Mouse (Mus musculus): ENCODE measurements around the gene Kynu. TPM values are rescaled to one million over a fixed set of nuclear protein-coding genes. Genes with fewer than 3 reads are reported as not detected.

Gene Kynu
- polyA plus RNA-seq, 1 experiment from 2014 or later, result 0.24 TPM

DNA sequence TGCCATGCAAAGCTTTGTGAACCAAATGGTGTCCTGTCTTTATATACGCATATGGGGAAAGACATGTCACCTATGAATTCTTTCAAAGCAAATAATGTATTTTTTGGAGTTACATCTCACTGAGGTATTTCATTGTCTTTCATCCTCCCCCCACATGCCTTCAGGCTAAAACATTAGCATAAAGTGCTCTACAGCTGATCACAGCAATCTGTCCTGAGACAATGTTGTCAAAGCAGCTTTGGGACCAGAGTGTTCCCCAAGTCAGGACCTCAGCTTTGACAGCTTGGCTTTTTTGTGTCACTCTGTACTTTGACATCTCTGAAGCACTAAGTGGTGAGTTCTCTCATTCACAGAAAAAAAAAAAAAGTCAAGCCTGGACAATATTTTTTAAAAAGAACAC lies 18.4 kb downstream of the Kynu start:
- Histone ChIP-seq H3K27ac (no peak overlapping the region), H3K4me3 (no peak overlapping the region), H3K4me2 (no peak overlapping the region), H3K9ac (no peak overlapping the region), H3K9me3 (no peaks in the 10 kb centered on the region), H3K36me3 (no peaks in the 10 kb centered on the region), H3K27me3 (no peaks in the 10 kb centered on the region), H3K4me1 (no peaks in the 10 kb centered on the region)
- ATAC-seq (ENCODE audit: insufficient number of reproducible peaks, low FRiP score, low TSS enrichment, low read depth), result no peak
- WGBS, result 89% methylated on average over 1 of the region's 1 CpGs

- H3K4me1 ChIP-seq, result no peaks in the 10 kb centered on the region
- no peaks in the 10 kb centered on the region for H3K9me3 ChIP-seq
- H3K27ac ChIP-seq, result no peak overlapping the region
- no peak overlapping the region for H3K4me2 ChIP-seq
- H3K36me3 ChIP-seq, result no peaks in the 10 kb centered on the region
- H3K4me3 ChIP-seq, result no peak overlapping the region
- no peak for ATAC-seq (ENCODE audit: insufficient number of reproducible peaks, low FRiP score, low TSS enrichment, low read depth)
- H3K9ac ChIP-seq, result no peak overlapping the region
- 48% methylated on average over 8 of the region's 8 CpGs for WGBS
- H3K27me3 ChIP-seq, result no peaks in the 10 kb centered on the region
Measured at GRCm38 (mm10) chr2:43583243-43583812, 28.2 kb downstream of the Kynu start.

- no peak overlapping the region for H3K4me2 ChIP-seq
- no peak overlapping the region for H3K4me3 ChIP-seq
- no peaks in the 10 kb centered on the region for H3K4me1 ChIP-seq
- no peak overlapping the region for H3K9ac ChIP-seq
- H3K9me3 ChIP-seq, result no peaks in the 10 kb centered on the region
- H3K27ac ChIP-seq, result no peak overlapping the region
- no peaks in the 10 kb centered on the region for H3K36me3 ChIP-seq
- ATAC-seq (ENCODE audit: insufficient number of reproducible peaks, low FRiP score, low TSS enrichment, low read depth), result no peak
- H3K27me3 ChIP-seq, result no peaks in the 10 kb centered on the region
- 74% methylated on average over 3 of the region's 3 CpGs for WGBS
Measured at GRCm38 (mm10) chr2:43585508-43585907, 30.4 kb downstream of the Kynu start.

DNA sequence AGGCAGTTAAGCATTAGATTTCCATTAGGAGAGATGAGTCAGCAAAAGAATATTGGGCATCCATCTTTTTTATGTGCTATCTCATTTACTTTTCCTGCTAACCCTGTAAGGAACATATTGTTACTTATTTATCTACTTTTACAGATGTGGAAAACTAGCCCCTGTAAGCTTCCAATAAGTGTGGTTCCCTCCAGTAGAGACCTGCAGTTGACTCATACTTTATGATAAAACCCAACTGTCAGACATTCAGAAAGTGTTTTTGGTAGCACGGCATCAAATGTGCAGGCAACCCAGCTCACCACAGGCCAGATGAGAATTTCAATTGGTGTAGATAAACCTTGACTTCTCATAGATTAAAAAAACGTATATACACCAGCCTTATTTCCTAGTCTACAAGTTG lies 32.7 kb downstream of the Kynu start:
- Histone ChIP-seq H3K4me3 (no peak overlapping the region), H3K4me2 (no peak overlapping the region), H3K27ac (no peak overlapping the region), H3K9me3 (no peaks in the 10 kb centered on the region), H3K27me3 (no peaks in the 10 kb centered on the region), H3K9ac (no peak overlapping the region), H3K4me1 (no peaks in the 10 kb centered on the region), H3K36me3 (no peaks in the 10 kb centered on the region)
- 81% methylated on average over 2 of the region's 2 CpGs for WGBS
- no peak for ATAC-seq (ENCODE audit: insufficient number of reproducible peaks, low FRiP score, low TSS enrichment, low read depth)

- Histone ChIP-seq H3K4me3 (no peak overlapping the region), H3K9me3 (no peaks in the 10 kb centered on the region), H3K9ac (no peak overlapping the region), H3K4me1 (no peaks in the 10 kb centered on the region), H3K4me2 (no peak overlapping the region), H3K27me3 (no peaks in the 10 kb centered on the region), H3K36me3 (no peaks in the 10 kb centered on the region), H3K27ac (no peak overlapping the region)
- ATAC-seq (ENCODE audit: insufficient number of reproducible peaks, low FRiP score, low TSS enrichment, low read depth), result no peak
- WGBS, result 25% methylated on average over 1 of the region's 1 CpGs
Measured at GRCm38 (mm10) chr2:43592001-43592704, 37.0 kb downstream of the Kynu start.

GRCm38 (mm10) chr2:43613571-43613970 lies 58.4 kb downstream of the Kynu start:
- WGBS, result 2% methylated on average over 6 of the region's 6 CpGs
- H3K27me3 ChIP-seq, result no peaks in the 10 kb centered on the region
- H3K4me3 ChIP-seq, result no peak overlapping the region
- no peak for ATAC-seq (ENCODE audit: insufficient number of reproducible peaks, low FRiP score, low TSS enrichment, low read depth)
- no peak overlapping the region for H3K4me2 ChIP-seq
- no peak overlapping the region for H3K9ac ChIP-seq
- H3K9me3 ChIP-seq, result no peaks in the 10 kb centered on the region
- no peak overlapping the region for H3K27ac ChIP-seq
- no peaks in the 10 kb centered on the region for H3K4me1 ChIP-seq
- no peaks in the 10 kb centered on the region for H3K36me3 ChIP-seq

GRCm38 (mm10) chr2:43621140-43621539 lies 66.0 kb downstream of the Kynu start:
- H3K4me2 ChIP-seq, result no peak overlapping the region
- no peak for ATAC-seq (ENCODE audit: insufficient number of reproducible peaks, low FRiP score, low TSS enrichment, low read depth)

DNA sequence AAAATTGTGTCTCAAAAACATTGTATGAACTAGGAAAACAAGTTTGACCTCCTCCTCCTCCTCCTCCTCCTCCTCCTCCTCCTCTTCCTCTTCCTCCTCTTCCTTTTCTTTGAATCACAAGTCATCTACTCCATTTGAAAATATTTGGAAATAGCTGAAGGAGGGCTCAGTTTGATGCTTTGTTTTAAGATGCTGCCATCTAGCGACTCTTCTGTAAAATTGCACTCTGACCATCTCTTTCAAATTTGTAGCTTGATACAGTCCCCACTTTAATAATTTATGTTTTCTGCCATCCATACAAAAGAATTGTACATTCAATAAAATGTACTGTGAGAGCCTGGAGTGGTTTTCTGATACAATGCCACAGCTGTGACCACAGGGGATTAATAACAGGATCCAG lies 67.7 kb downstream of the Kynu start:
- H3K36me3 ChIP-seq, result no peaks in the 10 kb centered on the region
- H3K9ac ChIP-seq, result no peak overlapping the region
- ATAC-seq (ENCODE audit: insufficient number of reproducible peaks, low FRiP score, low TSS enrichment, low read depth), result no peak
- 0% methylated on average over 1 of the region's 1 CpGs for WGBS
- no peaks in the 10 kb centered on the region for H3K27me3 ChIP-seq
- H3K4me2 ChIP-seq, result no peak overlapping the region
- H3K4me1 ChIP-seq, result no peaks in the 10 kb centered on the region
- no peaks in the 10 kb centered on the region for H3K9me3 ChIP-seq
- H3K4me3 ChIP-seq, result no peak overlapping the region
- no peak overlapping the region for H3K27ac ChIP-seq

More at GRCm38 (mm10) chr2:43621140-43621539, 66.0 kb downstream of the Kynu start:
- Histone ChIP-seq H3K36me3 (no peaks in the 10 kb centered on the region), H3K27me3 (no peaks in the 10 kb centered on the region), H3K27ac (no peak overlapping the region), H3K4me1 (no peaks in the 10 kb centered on the region), H3K9ac (no peak overlapping the region), H3K4me3 (no peak overlapping the region), H3K9me3 (no peaks in the 10 kb centered on the region)

- Histone ChIP-seq H3K9me3 (no peaks in the 10 kb centered on the region), H3K9ac (no peak overlapping the region), H3K36me3 (no peaks in the 10 kb centered on the region), H3K27ac (no peak overlapping the region), H3K4me3 (no peak overlapping the region), H3K4me2 (no peak overlapping the region), H3K4me1 (no peaks in the 10 kb centered on the region), H3K27me3 (no peaks in the 10 kb centered on the region)
- ATAC-seq (ENCODE audit: insufficient number of reproducible peaks, low FRiP score, low TSS enrichment, low read depth), result no peak
Measured at GRCm38 (mm10) chr2:43631786-43632185, 76.7 kb downstream of the Kynu start.

- Histone ChIP-seq H3K27ac (no peak overlapping the region), H3K4me3 (no peak overlapping the region), H3K9me3 (no peaks in the 10 kb centered on the region), H3K4me2 (no peak overlapping the region), H3K9ac (no peak overlapping the region), H3K36me3 (no peaks in the 10 kb centered on the region), H3K27me3 (no peaks in the 10 kb centered on the region), H3K4me1 (no peaks in the 10 kb centered on the region)
- ATAC-seq (ENCODE audit: insufficient number of reproducible peaks, low FRiP score, low TSS enrichment, low read depth), result no peak
Measured at GRCm38 (mm10) chr2:43636498-43636897, 81.4 kb downstream of the Kynu start.

GRCm38 (mm10) chr2:43646962-43647361 lies 91.8 kb downstream of the Kynu start:
- H3K4me3 ChIP-seq, result no peak overlapping the region
- H3K36me3 ChIP-seq, result no peaks in the 10 kb centered on the region
- 57% methylated on average over 2 of the region's 2 CpGs for WGBS
- H3K27ac ChIP-seq, result no peak overlapping the region
- no peak for ATAC-seq (ENCODE audit: insufficient number of reproducible peaks, low FRiP score, low TSS enrichment, low read depth)
- no peaks in the 10 kb centered on the region for H3K27me3 ChIP-seq
- H3K4me1 ChIP-seq, result no peaks in the 10 kb centered on the region
- H3K9me3 ChIP-seq, result no peaks in the 10 kb centered on the region
- no peak overlapping the region for H3K9ac ChIP-seq
- H3K4me2 ChIP-seq, result no peak overlapping the region

DNA sequence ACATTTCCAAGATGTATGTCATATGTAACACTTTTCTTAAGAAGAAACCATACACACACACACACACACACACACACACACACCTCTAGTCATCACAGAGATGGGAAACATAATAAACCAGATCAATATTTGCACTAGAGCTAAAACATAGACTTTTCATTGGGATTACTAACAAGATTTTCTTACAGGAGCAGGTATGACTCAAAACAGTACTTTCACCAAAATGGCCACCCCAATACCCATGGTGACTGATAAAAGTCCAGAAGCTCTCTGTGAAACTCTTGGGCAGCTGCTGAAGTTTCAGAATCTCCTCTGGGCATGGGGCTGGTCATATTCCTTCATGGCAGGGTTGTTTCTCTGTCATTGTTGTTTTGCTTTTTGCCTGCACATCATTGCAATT lies 114.5 kb downstream of the Kynu start:
- Histone ChIP-seq H3K27me3 (no peaks in the 10 kb centered on the region), H3K36me3 (no peaks in the 10 kb centered on the region), H3K27ac (no peak overlapping the region), H3K9ac (no peak overlapping the region), H3K4me2 (no peak overlapping the region), H3K9me3 (no peaks in the 10 kb centered on the region), H3K4me1 (no peaks in the 10 kb centered on the region), H3K4me3 (no peak overlapping the region)
- no peak for ATAC-seq (ENCODE audit: insufficient number of reproducible peaks, low FRiP score, low TSS enrichment, low read depth)

DNA sequence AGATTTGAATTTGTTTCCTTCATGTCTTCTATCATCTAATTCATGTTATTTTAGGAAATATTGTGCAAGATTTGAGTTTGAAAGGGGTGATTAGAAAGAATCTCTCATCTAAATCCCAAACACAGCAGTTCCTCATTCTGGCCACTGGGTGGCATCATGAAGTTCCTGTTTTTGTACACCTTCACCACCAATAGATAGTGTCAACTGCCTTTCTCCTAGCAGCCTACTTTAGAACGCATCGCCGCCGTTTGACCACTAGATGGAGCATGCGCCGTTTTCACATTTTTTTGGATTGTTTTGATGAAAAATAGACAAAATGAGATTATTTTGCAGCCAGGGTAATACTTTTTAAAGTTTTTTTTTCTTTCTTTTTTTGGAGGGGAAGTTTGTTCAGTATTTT lies 118.5 kb downstream of the Kynu start:
- Histone ChIP-seq H3K9me3 (no peaks in the 10 kb centered on the region), H3K36me3 (no peaks in the 10 kb centered on the region), H3K9ac (no peak overlapping the region), H3K4me3 (no peak overlapping the region), H3K4me2 (no peak overlapping the region), H3K27ac (no peak overlapping the region), H3K4me1 (no peaks in the 10 kb centered on the region), H3K27me3 (no peaks in the 10 kb centered on the region)
- WGBS, result under 1% methylated on average over 6 of the region's 6 CpGs
- no peak for ATAC-seq (ENCODE audit: insufficient number of reproducible peaks, low FRiP score, low TSS enrichment, low read depth)

Data from limb, embryonic 15.5 days (tissue).